Comparison of ENCODE assay signal across 17 mouse cellular contexts in genomic region chr7:144022682-144023081, GRCm38 (mm10). TPM values are rescaled to one million over a fixed set of nuclear protein-coding genes. Genes with fewer than 3 reads are reported as not detected.
A peak's percentile ranks its signal among the peaks of the same experiment; 100 is the strongest.
DNase-seq lines count a peak whose midpoint lies in the region; ATAC-seq and TF ChIP-seq lines count a peak whose summit lies in the region.
"Had no signal": no experiment of that assay in that cellular context is flagged by ENCODE, and none has a peak within 500 bp of the region (broad histone marks: within the 10 kb centered on the region; RNA-seq: fewer than 3 reads in every experiment).

No protein-coding gene starts in this region.

- DNase-seq in intestine, embryonic 14.5 days (ENCODE audit: low spot score): peak; percentile 63
- peak; percentile 89 to 93 for DNase-seq in kidney, adult 8-10 months
- peak; percentile 65 to 79 for DNase-seq in kidney, postnatal 4 days
- no peak for DNase-seq in heart, postnatal 4 days
- no peak for DNase-seq in cerebellum, adult 2 months
- DNase-seq in left cerebral cortex, postnatal 4 days: no peak
- no peak for DNase-seq in cerebellum, adult 18-20 months
- DNase-seq: heart, adult 2 months; thymus, postnatal 36 days had no signal

- H3K4me2 ChIP-seq in intestine, embryonic 14.5 days (ENCODE audit: low read length): no peak overlapping the region
- H3K4me2 ChIP-seq in liver, embryonic 16.5 days (ENCODE audit: low read depth, low read length): no peak overlapping the region
- H3K4me2 ChIP-seq: forebrain, embryonic 13.5 days; hindbrain, embryonic 13.5 days; limb, embryonic 12.5 days; neural tube, embryonic 13.5 days had no signal

- H3K27ac ChIP-seq in intestine, embryonic 14.5 days (ENCODE audit: low read depth): no peak overlapping the region
- H3K27ac ChIP-seq in liver, embryonic 16.5 days (ENCODE audit: low read length): peak overlapping the region; percentile 77
- H3K27ac ChIP-seq in cerebellum, adult 2 months (ENCODE audit: insufficient read depth, low read length): no peak overlapping the region
- H3K27ac ChIP-seq: forebrain, embryonic 13.5 days; heart, adult 2 months; hindbrain, embryonic 13.5 days; layer of hippocampus, adult 2 months; left cerebral cortex, adult 2 months; limb, embryonic 12.5 days; neural tube, embryonic 13.5 days had no signal

- H3K36me3 ChIP-seq in intestine, embryonic 14.5 days (ENCODE audit: control insufficient read depth, insufficient read depth, low read length): no peaks in the 10 kb centered on the region
- no peaks in the 10 kb centered on the region for H3K36me3 ChIP-seq in liver, embryonic 16.5 days (ENCODE audit: control insufficient read depth, insufficient read depth)
- H3K36me3 ChIP-seq: hindbrain, embryonic 13.5 days; limb, embryonic 12.5 days; neural tube, embryonic 13.5 days had no signal

- no peak overlapping the region for H3K9ac ChIP-seq in intestine, embryonic 14.5 days (ENCODE audit: low read length)
- no peak overlapping the region for H3K9ac ChIP-seq in liver, embryonic 16.5 days (ENCODE audit: low read depth, low read length)
- H3K9ac ChIP-seq: forebrain, embryonic 13.5 days; hindbrain, embryonic 13.5 days; limb, embryonic 12.5 days; neural tube, embryonic 13.5 days had no signal

- H3K9me3 ChIP-seq in intestine, embryonic 14.5 days (ENCODE audit: control insufficient read depth, low read length): 0 out of 2 replicates have a peak, but pooled peaks cover 3% of the 10 kb centered on the region
- no peaks in the 10 kb centered on the region; the same call in 1 of the 2 replicates for H3K9me3 ChIP-seq in liver, embryonic 16.5 days (replicated peaks; ENCODE audit: control insufficient read depth, low read length)
- H3K9me3 ChIP-seq: forebrain, embryonic 13.5 days; hindbrain, embryonic 13.5 days; limb, embryonic 12.5 days; neural tube, embryonic 13.5 days had no signal

- no peak overlapping the region for H3K4me3 ChIP-seq in intestine, embryonic 14.5 days (ENCODE audit: low read depth, low read length)
- no peak overlapping the region for H3K4me3 ChIP-seq in liver, embryonic 16.5 days (ENCODE audit: low read depth, low read length)
- no peak overlapping the region for H3K4me3 ChIP-seq in cerebellum, adult 2 months (replicated peaks; ENCODE audit: insufficient read depth, low read depth, low read length)
- H3K4me3 ChIP-seq: forebrain, embryonic 13.5 days; heart, adult 2 months; hindbrain, embryonic 13.5 days; layer of hippocampus, adult 2 months; left cerebral cortex, adult 2 months; limb, embryonic 12.5 days; neural tube, embryonic 13.5 days had no signal

- TF ChIP-seq POLR2A in cerebellum, adult 2 months (IDR thresholded peaks at IDR 0.05; ENCODE audit: borderline replicate concordance, insufficient read depth, low read length): no peak

- peak; percentile 50; the same call in 1 of the 2 replicates for ATAC-seq in intestine, embryonic 14.5 days (replicated peaks; ENCODE audit: low FRiP score, low TSS enrichment, low read depth)
- ATAC-seq in liver, embryonic 16.5 days (ENCODE audit: low read depth): peak; percentile 77
- ATAC-seq: forebrain, embryonic 13.5 days; lung, postnatal 0 days had no signal

- intact Hi-C loops in left cerebral cortex, postnatal 4 days (cut with DNase I): no loop called here

- 8% methylated on average over 5 of the region's 5 CpGs for WGBS in intestine, embryonic 14.5 days
- 20% methylated on average over 5 of the region's 5 CpGs for WGBS in liver, embryonic 16.5 days (ENCODE audit: insufficient replicate concordance)
- WGBS in cerebellum, adult 2 months: 77% methylated on average over 5 of the region's 5 CpGs

- H3K4me1 ChIP-seq in intestine, embryonic 14.5 days (replicated peaks; ENCODE audit: control insufficient read depth, insufficient read depth, low read length): peaks cover 7% of the 10 kb centered on the region; the same call in 1 of the 2 replicates
- H3K4me1 ChIP-seq in liver, embryonic 16.5 days (ENCODE audit: control insufficient read depth, low read depth, low read length): no peaks in the 10 kb centered on the region; the same call in none of the 2 replicates
- H3K4me1 ChIP-seq in cerebellum, adult 2 months (ENCODE audit: control insufficient read depth, insufficient read depth, low read length): no peaks in the 10 kb centered on the region
- H3K4me1 ChIP-seq: forebrain, embryonic 13.5 days; hindbrain, embryonic 13.5 days; limb, embryonic 12.5 days; neural tube, embryonic 13.5 days had no signal

- TF ChIP-seq CTCF in cerebellum, adult 2 months (IDR thresholded peaks at IDR 0.05; ENCODE audit: borderline replicate concordance, insufficient read depth, low read depth, low read length): no peak

- no peaks in the 10 kb centered on the region for H3K27me3 ChIP-seq in intestine, embryonic 14.5 days (replicated peaks; ENCODE audit: control insufficient read depth, insufficient read depth, low read length)
- H3K27me3 ChIP-seq in liver, embryonic 16.5 days (ENCODE audit: control insufficient read depth, insufficient read depth, low read depth, low read length): no peaks in the 10 kb centered on the region
- H3K27me3 ChIP-seq in cerebellum, adult 2 months (ENCODE audit: control insufficient read depth, insufficient read depth, low read length): no peaks in the 10 kb centered on the region
- H3K27me3 ChIP-seq: forebrain, embryonic 13.5 days; hindbrain, embryonic 13.5 days; limb, embryonic 12.5 days; neural tube, embryonic 13.5 days had no signal

RNA-seq across cellular contexts. Expression of gene Shank2, which starts 21.0 kb away (rescaled TPM):
- polyA plus RNA-seq in intestine, embryonic 14.5 days (2014; fragmentation: Nextera tagmentation; extraction: Ambion mirVana): 0.78 and 1.7 TPM in 2 replicates
- 0.63 and 0.67 TPM in 2 replicates for polyA plus RNA-seq in liver, embryonic 16.5 days (2015; fragmentation: Nextera tagmentation; extraction: Ambion mirVana)
- total RNA-seq in heart, postnatal 4 days (2021): under 1 TPM; 0.88 to 0.97 TPM
- 46.3 and 53.6 TPM in 2 replicates for polyA plus RNA-seq in cerebellum, adult 2 months (2012; rRNA removed)
- total RNA-seq in left cerebral cortex, postnatal 4 days (2021): 100 to 1,000 TPM; 133 to 143 TPM

Comparison
In these comparisons a context has a peak if more than half of its experiments do, and no peak if none do; other contexts are left out.
1. DNase-seq: peak in intestine, embryonic 14.5 days (single experiment), kidney, adult 8-10 months (2 of 2) and kidney, postnatal 4 days (2 of 2); none in heart, postnatal 4 days (single experiment), cerebellum, adult 2 months (0 of 2), left cerebral cortex, postnatal 4 days (single experiment) and cerebellum, adult 18-20 months (0 of 2).
2. RNA of gene Shank2, which starts 21.0 kb away (polyA plus RNA-seq): 46.3 to 53.6 TPM in cerebellum, adult 2 months; 0.78 to 1.7 TPM in intestine, embryonic 14.5 days and 0.63 to 0.67 TPM in liver, embryonic 16.5 days; every median in the first group is over 10 times any median in the second.